Mouse (Mus musculus) hindbrain, embryonic 14.5 days (tissue): ENCODE measurements at regions not wholly inside any gene's neighbourhood (a gene's known extent, or its start where the extent isn't known, plus 50 kb on each side); places are given as distances from the start of the nearest gene placed in this dataset.
"Not testable (repeated sequence)": the region's sequence is repeated elsewhere in the genome, so short reads cannot be mapped to it uniquely, and the experiment has no call there.

Source experiments
- ATAC-seq: fragments of 200-750 bp; cut with Nextera tagmentation; 2 replicates; pipeline ENCODE4 v1.8.0; 2017; ENCODE audit warnings: moderate number of reproducible peaks, mild to moderate bottlenecking, moderate TSS enrichment, moderate library complexity; ENCODE audit not compliant: low FRiP score
- DNase-seq: peaks from one replicate; pipeline ENCODE4 v3.0.0-alpha.2; 2015; ENCODE audit warnings: low spot score
- H3K27ac ChIP-seq: fragments of 300-500 bp; sonication (generic); 2 replicates; pipeline ENCODE4 v1.5.1; 2014; ENCODE audit warnings: mild to moderate bottlenecking, moderate library complexity
- H3K27me3 ChIP-seq: fragments of 300-500 bp; sonication (generic); 2 replicates; pipeline ENCODE4 v1.6.1; 2014; ENCODE audit warnings: mild to moderate bottlenecking, low read length, mixed read lengths; ENCODE audit not compliant: control insufficient read depth, insufficient read depth
- H3K36me3 ChIP-seq: fragments of 300-500 bp; sonication (generic); replicated peaks from 2 replicates; pipeline ENCODE4 v1.6.1; 2014; ENCODE audit not compliant: control insufficient read depth, insufficient read depth
- H3K4me1 ChIP-seq: fragments of 300-500 bp; sonication (generic); replicated peaks from 2 replicates; pipeline ENCODE4 v1.6.1; 2014; ENCODE audit warnings: antibody characterized with exemption, low read length, mixed read lengths; ENCODE audit not compliant: control insufficient read depth, insufficient read depth
- H3K4me2 ChIP-seq: fragments of 300-500 bp; sonication (generic); replicated peaks from 2 replicates; pipeline ENCODE4 v1.6.1; 2014; ENCODE audit warnings: mild to moderate bottlenecking, moderate library complexity
- H3K4me3 ChIP-seq: fragments of 300-500 bp; sonication (generic); replicated peaks from 2 replicates; pipeline ENCODE4 v1.5.1; 2014; ENCODE audit warnings: mild to moderate bottlenecking, low read length
- H3K9ac ChIP-seq: fragments of 300-500 bp; sonication (generic); 2 replicates; pipeline ENCODE4 v1.6.1; 2014
- H3K9me3 ChIP-seq: fragments of 300-500 bp; sonication (generic); 2 replicates; pipeline ENCODE4 v1.6.1; 2016; ENCODE audit warnings: low read length; ENCODE audit not compliant: control insufficient read depth
- WGBS: fragments of 180-500 bp; shearing (Covaris S2); extraction: QIAGEN DNeasy Blood & Tissue Kit; methylation state at CpG from one replicate; pipeline ENCODE4 v1.1.7; 2014; 5-methylcytosine and 5-hydroxymethylcytosine counted together

DNA sequence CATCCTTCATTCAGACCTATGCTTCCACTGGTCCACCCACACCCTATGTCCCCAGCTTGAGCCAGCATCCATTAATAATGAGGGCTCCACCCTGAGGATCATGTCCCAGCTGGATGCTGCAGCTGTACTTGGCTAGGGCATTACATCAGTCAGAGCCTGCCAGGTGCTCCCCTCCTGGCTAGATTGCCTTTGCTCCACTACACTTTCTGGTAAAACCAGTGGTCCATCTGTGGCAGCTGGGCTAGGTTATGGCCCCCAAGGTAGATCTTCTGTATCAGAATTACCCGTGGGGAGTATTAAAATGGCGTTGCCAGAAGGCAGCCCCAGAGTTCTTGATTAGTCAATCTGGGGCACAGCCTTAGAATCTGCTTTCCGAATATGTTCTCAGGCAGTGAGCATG lies 94.7 kb upstream of the Sec61g start:
- Histone ChIP-seq H3K4me3 (no peak overlapping the region), H3K4me2 (no peak overlapping the region), H3K9ac (no peak overlapping the region), H3K27ac (no peak overlapping the region), H3K9me3 (peaks cover 9% of the 10 kb centered on the region; the same call in 1 of the 2 replicates), H3K36me3 (no peaks in the 10 kb centered on the region), H3K27me3 (no peaks in the 10 kb centered on the region), H3K4me1 (no peaks in the 10 kb centered on the region)
- no peak; the same call in 1 of the 2 replicates for ATAC-seq
- no peak for DNase-seq
- 74% methylated on average over 3 of the region's 3 CpGs for WGBS

DNA sequence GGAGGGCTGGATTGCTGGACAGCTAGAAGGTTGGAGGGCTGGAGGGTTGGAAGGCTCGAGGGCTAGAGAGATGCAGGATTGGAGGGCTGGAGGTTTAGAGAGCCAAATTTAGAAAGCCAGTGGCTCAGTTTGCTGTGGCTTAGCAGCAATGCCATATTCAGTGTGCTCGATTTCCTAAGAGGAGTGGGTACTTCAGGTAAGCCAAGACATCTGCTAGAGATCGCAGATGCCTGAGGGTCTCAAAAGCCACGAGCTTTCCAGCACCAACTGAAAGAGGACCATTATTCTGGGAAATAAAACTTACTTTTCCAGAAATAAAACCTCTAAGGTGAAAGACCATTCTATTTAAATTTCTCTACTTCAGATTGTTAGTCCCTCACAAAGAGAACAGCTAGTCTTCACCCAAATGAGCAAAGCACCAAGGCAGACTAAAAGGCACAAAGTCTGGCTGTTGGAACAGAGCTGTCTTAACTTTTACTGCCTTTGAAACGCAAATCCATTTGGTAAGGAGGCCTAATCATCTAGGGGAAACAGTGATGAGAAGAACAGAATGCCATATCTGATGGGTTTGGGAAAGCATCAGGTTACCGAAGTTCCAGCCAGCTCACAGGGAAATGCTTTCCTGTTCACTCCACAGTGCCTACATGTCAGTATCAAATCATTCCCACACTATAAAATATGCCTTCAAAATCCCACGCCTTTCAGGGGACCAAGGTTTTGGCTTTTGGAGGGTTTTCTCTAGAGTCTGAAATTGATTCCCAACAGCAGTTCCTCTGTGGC lies 98.3 kb upstream of the Sec61g start:
- Histone ChIP-seq H3K4me1 (no peaks in the 10 kb centered on the region), H3K36me3 (no peaks in the 10 kb centered on the region), H3K4me3 (no peak overlapping the region), H3K4me2 (no peak overlapping the region), H3K9ac (no peak overlapping the region), H3K27ac (no peak overlapping the region), H3K9me3 (no peaks in the 10 kb centered on the region), H3K27me3 (no peaks in the 10 kb centered on the region)
- no peak for ATAC-seq
- DNase-seq, result no peak
- WGBS, result 88% methylated on average over 7 of the region's 7 CpGs

DNA sequence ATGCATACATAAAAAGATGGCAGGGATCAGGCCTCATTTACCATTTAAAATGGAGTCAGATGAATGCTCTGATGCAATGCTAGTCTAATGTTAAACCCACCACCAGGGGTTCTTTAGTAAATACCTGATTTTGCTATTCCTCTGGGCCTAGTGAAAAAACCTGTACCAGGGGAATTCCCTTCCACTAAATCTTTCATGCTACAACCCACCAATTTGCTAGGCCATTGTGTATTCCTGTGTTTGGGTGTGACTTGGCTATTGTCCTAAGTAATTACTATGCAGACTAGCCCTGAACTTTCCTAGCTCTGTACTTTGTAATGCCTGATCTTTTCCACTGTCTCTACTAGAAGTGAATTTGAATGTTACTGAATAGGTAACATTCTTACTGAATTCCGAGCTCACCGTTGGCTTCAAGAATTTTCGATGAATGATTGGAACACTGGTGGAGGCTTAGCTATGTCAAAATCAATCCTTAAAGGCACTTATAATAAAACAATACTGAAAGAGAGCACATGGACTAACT lies 99.7 kb upstream of the Sec61g start:
- DNase-seq, H3K36me3 ChIP-seq, H3K4me3 ChIP-seq, H3K9me3 ChIP-seq, H3K27me3 ChIP-seq, ATAC-seq, H3K4me2 ChIP-seq, H3K4me1 ChIP-seq, H3K9ac ChIP-seq, H3K27ac ChIP-seq: not testable (repeated sequence)
- 72% methylated on average over 3 of the region's 3 CpGs for whole genome bisulfite sequencing

GRCm38 (mm10) chr11:16611741-16612140 lies 103.5 kb upstream of the Sec61g start:
- Histone ChIP-seq H3K36me3 (no peaks in the 10 kb centered on the region), H3K9ac (no peak overlapping the region), H3K27me3 (no peaks in the 10 kb centered on the region), H3K9me3 (no peaks in the 10 kb centered on the region), H3K4me2 (no peak overlapping the region), H3K4me3 (no peak overlapping the region), H3K4me1 (no peaks in the 10 kb centered on the region), H3K27ac (no peak overlapping the region)
- ATAC-seq (no peak), DNase-seq (no peak)
- WGBS, result 70% methylated on average over 2 of the region's 2 CpGs

GRCm38 (mm10) chr11:16612524-16612923 lies 104.2 kb upstream of the Sec61g start:
- H3K9me3 ChIP-seq, result no peaks in the 10 kb centered on the region
- no peak for ATAC-seq
- H3K4me2 ChIP-seq, result no peak overlapping the region
- no peaks in the 10 kb centered on the region for H3K4me1 ChIP-seq
- H3K36me3 ChIP-seq, result no peaks in the 10 kb centered on the region
- no peaks in the 10 kb centered on the region for H3K27me3 ChIP-seq
- DNase-seq, result no peak
- no peak overlapping the region for H3K4me3 ChIP-seq
- 73% methylated on average over 3 of the region's 3 CpGs for WGBS
- H3K27ac ChIP-seq, result no peak overlapping the region
- no peak overlapping the region for H3K9ac ChIP-seq

- DNase-seq (no peak), ATAC-seq (no peak)
- Histone ChIP-seq H3K4me3 (no peak overlapping the region), H3K9ac (no peak overlapping the region), H3K27me3 (no peaks in the 10 kb centered on the region), H3K4me1 (no peaks in the 10 kb centered on the region), H3K36me3 (no peaks in the 10 kb centered on the region), H3K9me3 (no peaks in the 10 kb centered on the region), H3K4me2 (no peak overlapping the region), H3K27ac (no peak overlapping the region)
- 92% methylated on average over 1 of the region's 1 CpGs for WGBS
Measured at GRCm38 (mm10) chr11:16619736-16620135, 111.5 kb upstream of the Sec61g start.

- no peak for ATAC-seq
- H3K9me3 ChIP-seq, result no peaks in the 10 kb centered on the region
- no peak for DNase-seq
- H3K4me1 ChIP-seq, result no peaks in the 10 kb centered on the region
- H3K4me2 ChIP-seq, result no peak overlapping the region
- H3K4me3 ChIP-seq, result no peak overlapping the region
- no peaks in the 10 kb centered on the region for H3K36me3 ChIP-seq
- no peak overlapping the region for H3K9ac ChIP-seq
- H3K27me3 ChIP-seq, result no peaks in the 10 kb centered on the region
- WGBS, result 88% methylated on average over 2 of the region's 2 CpGs
- H3K27ac ChIP-seq, result no peak overlapping the region
Measured at GRCm38 (mm10) chr11:16623694-16624093, 115.4 kb upstream of the Sec61g start.

- 59% methylated on average over 7 of the region's 7 CpGs for WGBS
- H3K27ac ChIP-seq, result peak overlapping the region; percentile 20; the same call in 1 of the 2 replicates
- H3K36me3 ChIP-seq, result no peaks in the 10 kb centered on the region
- no peak overlapping the region for H3K9ac ChIP-seq
- no peak overlapping the region for H3K4me3 ChIP-seq
- peak; percentile 54 for DNase-seq
- H3K4me2 ChIP-seq, result no peak overlapping the region
- no peaks in the 10 kb centered on the region for H3K27me3 ChIP-seq
- no peaks in the 10 kb centered on the region for H3K4me1 ChIP-seq
- no peaks in the 10 kb centered on the region for H3K9me3 ChIP-seq
- ATAC-seq, result peak; percentile 94
Measured at GRCm38 (mm10) chr11:16627294-16628085, 119.2 kb upstream of the Sec61g start.

GRCm38 (mm10) chr11:16629410-16630129 lies 121.3 kb upstream of the Sec61g start:
- WGBS, result 68% methylated on average over 1 of the region's 1 CpGs
- DNase-seq (no peak), ATAC-seq (no peak)
- no peak overlapping the region for H3K4me2 ChIP-seq
- H3K27me3 ChIP-seq, result no peaks in the 10 kb centered on the region
- no peaks in the 10 kb centered on the region for H3K9me3 ChIP-seq
- H3K4me1 ChIP-seq, result no peaks in the 10 kb centered on the region
- H3K4me3 ChIP-seq, result no peak overlapping the region
- no peak overlapping the region for H3K9ac ChIP-seq
- no peaks in the 10 kb centered on the region for H3K36me3 ChIP-seq
- no peak overlapping the region for H3K27ac ChIP-seq
